35 mouse cellular contexts compared by ENCODE assay signal in genomic region chr2:48373086-48373485, GRCm38 (mm10).
"Had no signal": no experiment of that assay in that cellular context is flagged by ENCODE, and none has a peak within 500 bp of the region (broad histone marks: within the 10 kb centered on the region; RNA-seq: fewer than 3 reads in every experiment).

No protein-coding gene starts in this region.

- H3K9me3 ChIP-seq: heart, embryonic 10.5 days; heart, embryonic 12.5 days; heart, embryonic 13.5 days; heart, embryonic 15.5 days; hindbrain, embryonic 10.5 days; hindbrain, embryonic 12.5 days; hindbrain, embryonic 13.5 days; hindbrain, embryonic 15.5 days; intestine, embryonic 15.5 days; kidney, embryonic 15.5 days had no signal

- H3K4me3 ChIP-seq: heart, embryonic 10.5 days; heart, embryonic 12.5 days; heart, embryonic 13.5 days; heart, embryonic 15.5 days; hindbrain, embryonic 10.5 days; hindbrain, embryonic 12.5 days; hindbrain, embryonic 13.5 days; hindbrain, embryonic 15.5 days; intestine, embryonic 15.5 days; kidney, embryonic 15.5 days; layer of hippocampus, adult 2 months had no signal

- H3K27ac ChIP-seq: heart, embryonic 10.5 days; heart, embryonic 13.5 days; heart, embryonic 15.5 days; hindbrain, embryonic 10.5 days; hindbrain, embryonic 12.5 days; hindbrain, embryonic 13.5 days; hindbrain, embryonic 14.5 days; hindbrain, embryonic 15.5 days; hindbrain, postnatal 0 days; intestine, embryonic 15.5 days; kidney, embryonic 15.5 days; kidney, postnatal 0 days; layer of hippocampus, adult 2 months had no signal

- ATAC-seq: hindbrain, embryonic 16.5 days; hindbrain, postnatal 0 days; inflammation-experienced regulatory T-cells, adult 6 months; intestine, embryonic 15.5 days; intestine, embryonic 16.5 days; intestine, postnatal 0 days had no signal

- H3K27me3 ChIP-seq: heart, embryonic 12.5 days; heart, embryonic 13.5 days; heart, embryonic 15.5 days; hindbrain, embryonic 12.5 days; hindbrain, embryonic 13.5 days; hindbrain, embryonic 15.5 days; intestine, embryonic 15.5 days; kidney, embryonic 15.5 days had no signal

- H3K36me3 ChIP-seq: heart, embryonic 10.5 days; heart, embryonic 12.5 days; heart, embryonic 13.5 days; heart, embryonic 15.5 days; hindbrain, embryonic 10.5 days; hindbrain, embryonic 12.5 days; hindbrain, embryonic 13.5 days; hindbrain, embryonic 15.5 days; intestine, embryonic 15.5 days; kidney, embryonic 15.5 days had no signal

- DNase-seq: heart, postnatal 10 days; heart, postnatal 14 days; heart, postnatal 36 days; heart, postnatal 4 days; kidney, adult 11 months; kidney, adult 18-20 months; kidney, adult 2 months; kidney, adult 8-10 months; kidney, adult 9 months; kidney, postnatal 10 days; kidney, postnatal 14 days; kidney, postnatal 25 days; kidney, postnatal 36 days; kidney, postnatal 4 days; layer of hippocampus, adult 9-11 months; layer of hippocampus, postnatal 36 days had no signal

- H3K9ac ChIP-seq: heart, embryonic 12.5 days; heart, embryonic 13.5 days; heart, embryonic 15.5 days; hindbrain, embryonic 12.5 days; hindbrain, embryonic 13.5 days; hindbrain, embryonic 14.5 days; hindbrain, embryonic 15.5 days; intestine, embryonic 15.5 days; kidney, embryonic 15.5 days had no signal

- H3K4me1 ChIP-seq: heart, embryonic 10.5 days; heart, embryonic 12.5 days; heart, embryonic 13.5 days; heart, embryonic 15.5 days; hindbrain, embryonic 10.5 days; hindbrain, embryonic 12.5 days; hindbrain, embryonic 13.5 days; hindbrain, embryonic 15.5 days; intestine, embryonic 15.5 days; kidney, embryonic 15.5 days had no signal

- H3K4me2 ChIP-seq: heart, embryonic 11.5 days; heart, embryonic 12.5 days; heart, embryonic 13.5 days; heart, embryonic 15.5 days; hindbrain, embryonic 12.5 days; hindbrain, embryonic 13.5 days; hindbrain, embryonic 14.5 days; hindbrain, embryonic 15.5 days; intestine, embryonic 15.5 days; kidney, embryonic 15.5 days had no signal
